Mouse (Mus musculus) retina, postnatal 7 days (tissue): ENCODE results near the gene Mtr.

Experiments
- DNase-seq: peaks from one replicate; pipeline ENCODE4 v3.0.0-alpha.2; 2012; ENCODE audit warnings: low read depth, low spot score

Gene Mtr

GRCm38 (mm10) chr13:12257391-12258380 is at the start of gene Mtr:
Mtr (minus strand) TSS chr13:12258113.
- DNase-seq: peak; percentile 86

GRCm38 (mm10) chr13:12307286-12307685 is 49.4 kb upstream of the Mtr start:
- no peak for DNase-seq

- DNase-seq: no peak
Observed at GRCm38 (mm10) chr13:12305540-12305939, 47.6 kb upstream of the Mtr start.

- no peak for DNase-seq
Observed at GRCm38 (mm10) chr13:12304991-12305390, 47.1 kb upstream of the Mtr start.

GRCm38 (mm10) chr13:12297777-12298176 is 39.9 kb upstream of the Mtr start:
- DNase-seq: no peak

- DNase-seq: no peak
Observed at GRCm38 (mm10) chr13:12296701-12297100, 38.8 kb upstream of the Mtr start.

- no peak for DNase-seq
Observed at GRCm38 (mm10) chr13:12293810-12294209, 35.9 kb upstream of the Mtr start.

- DNase-seq: no peak
Observed at GRCm38 (mm10) chr13:12290700-12291099, 32.8 kb upstream of the Mtr start.

GRCm38 (mm10) chr13:12284528-12284927 is 26.6 kb upstream of the Mtr start:
- DNase-seq: no peak

- no peak for DNase-seq
Observed at GRCm38 (mm10) chr13:12283826-12284225, 25.9 kb upstream of the Mtr start.

- no peak for DNase-seq
Observed at GRCm38 (mm10) chr13:12274721-12275120, 16.8 kb upstream of the Mtr start.

GRCm38 (mm10) chr13:12274220-12274619 is 16.3 kb upstream of the Mtr start:
- no peak for DNase-seq

- peak; percentile 28 for DNase-seq
Observed at GRCm38 (mm10) chr13:12272953-12273352, 15.0 kb upstream of the Mtr start.

- no peak for DNase-seq
Observed at GRCm38 (mm10) chr13:12267971-12268370, 10.1 kb upstream of the Mtr start.

GRCm38 (mm10) chr13:12267097-12267496 is 9.2 kb upstream of the Mtr start:
- no peak for DNase-seq

- no peak for DNase-seq
Observed at GRCm38 (mm10) chr13:12263996-12264395, 6.1 kb upstream of the Mtr start.

GRCm38 (mm10) chr13:12261505-12261904 is 3.6 kb upstream of the Mtr start:
- DNase-seq: no peak

- peak; percentile 0 for DNase-seq
Observed at GRCm38 (mm10) chr13:12256871-12257390, 982 bp downstream of the Mtr start.

GRCm38 (mm10) chr13:12255911-12256705 is 1.8 kb downstream of the Mtr start:
- DNase-seq: no peak

GRCm38 (mm10) chr13:12250496-12250895 is 7.4 kb downstream of the Mtr start:
- no peak for DNase-seq

- no peak for DNase-seq
Observed at GRCm38 (mm10) chr13:12249195-12249898, 8.6 kb downstream of the Mtr start.

GRCm38 (mm10) chr13:12245938-12246337 is 12.0 kb downstream of the Mtr start:
- no peak for DNase-seq
